Mouse (Mus musculus) lung, adult 2 months (tissue): ENCODE measurements around the gene Lrp4.
"Not testable (repeated sequence)": the region's sequence is repeated elsewhere in the genome, so short reads cannot be mapped to it uniquely, and the experiment has no call there.

Experiments used
- CTCF ChIP-seq: fragments of 200-500 bp; IDR thresholded peaks from 2 replicates; pipeline ENCODE4 v1.5.1; 2011; ENCODE audit warnings: mild to moderate bottlenecking, low read length, control low read depth; ENCODE audit not compliant: insufficient read depth
- POLR2A ChIP-seq: fragments of 200-500 bp; IDR thresholded peaks from 2 replicates; pipeline ENCODE4 v1.6.1; 2011; ENCODE audit warnings: low read depth, mild to moderate bottlenecking, control low read depth, low read length, borderline replicate concordance; ENCODE audit errors: extremely low read depth

DNA sequence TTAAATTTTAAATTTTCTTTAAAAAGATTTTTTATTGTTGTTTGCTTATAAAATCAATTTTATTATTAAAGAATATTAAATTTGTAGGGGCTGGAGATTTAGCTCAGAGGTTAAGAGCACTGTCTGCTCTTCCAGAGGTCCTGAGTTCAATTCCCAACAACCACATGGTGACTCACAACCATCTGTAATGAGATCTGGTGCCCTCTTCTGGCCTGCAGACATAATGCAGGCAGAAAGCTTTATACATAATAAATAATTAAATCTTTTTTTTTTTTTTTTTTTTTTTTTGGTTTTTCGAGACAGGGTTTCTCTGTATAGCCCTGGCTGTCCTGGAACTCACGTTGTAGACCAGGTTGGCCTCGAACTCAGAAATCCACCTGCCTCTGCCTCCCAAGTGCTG is 30.0 kb downstream of the Lrp4 start:
- TF ChIP-seq CTCF, POLR2A: not testable (repeated sequence)
